Mouse (Mus musculus): Measurements from ENCODE around the gene Neurl1b. TPM values are rescaled to one million over a fixed set of nuclear protein-coding genes. Genes with fewer than 3 reads are reported as not detected.

Neurl1b gene
- polyA plus RNA-seq, 1 experiment from 2014 or later: 0.49 TPM

DNA sequence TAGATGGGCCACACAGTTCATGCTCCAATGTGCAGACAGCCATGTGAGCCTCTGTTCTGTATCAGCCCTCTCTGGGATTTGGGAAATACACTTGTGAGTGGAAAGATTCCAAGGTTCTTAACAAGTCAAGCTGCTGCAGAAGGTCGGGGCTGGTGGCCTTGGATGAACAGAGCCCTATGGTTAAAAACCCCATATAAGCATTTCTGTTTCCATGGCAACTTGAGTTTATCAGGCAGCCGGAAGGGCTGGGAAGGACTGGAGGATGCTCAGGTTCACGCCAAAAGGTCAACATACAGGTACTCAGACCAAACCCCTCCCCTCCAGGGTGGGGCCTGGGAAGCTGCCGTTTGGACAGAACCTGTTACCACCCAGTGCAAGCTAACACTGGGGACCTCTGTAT, 49.4 kb downstream of the Neurl1b start:
- H3K9me3 ChIP-seq: no peaks in the 10 kb centered on the region
- H3K4me3 ChIP-seq: no peak overlapping the region
- WGBS: 47% methylated on average over 4 of the region's 4 CpGs
- no peak overlapping the region for H3K4me2 ChIP-seq
- no peak for ATAC-seq (ENCODE audit: low read depth)
- H3K9ac ChIP-seq: no peak overlapping the region
- H3K4me1 ChIP-seq (replicated peaks): no peaks in the 10 kb centered on the region; the same call in 1 of the 2 replicates
- peaks cover 10% of the 10 kb centered on the region for H3K27me3 ChIP-seq
- no peak overlapping the region for H3K27ac ChIP-seq (replicated peaks)
- no peaks in the 10 kb centered on the region for H3K36me3 ChIP-seq

DNA sequence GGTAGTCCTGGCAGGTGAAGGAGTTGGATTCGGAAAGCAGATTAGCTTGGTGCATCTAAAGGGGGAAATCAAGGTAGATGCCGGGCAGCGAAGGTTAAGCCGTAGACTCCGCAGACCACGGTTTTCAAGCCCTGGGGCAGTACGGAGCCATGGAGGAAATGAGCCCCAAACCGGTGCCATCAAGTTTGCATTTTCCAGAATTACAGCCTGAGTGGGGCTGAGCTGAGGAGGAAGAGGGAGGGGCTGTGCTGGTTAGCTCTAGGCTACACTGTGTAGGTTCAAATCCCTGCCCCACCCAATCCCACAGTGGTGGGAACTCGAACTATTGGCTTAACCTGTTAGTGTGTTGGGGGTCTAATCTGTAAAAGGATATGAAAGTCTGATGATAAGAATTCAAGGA, 49.9 kb downstream of the Neurl1b start:
- Histone ChIP-seq H3K4me2 (no peak overlapping the region), H3K27ac (replicated peaks) (no peak overlapping the region), H3K4me1 (replicated peaks) (no peaks in the 10 kb centered on the region; the same call in 1 of the 2 replicates), H3K36me3 (no peaks in the 10 kb centered on the region), H3K9ac (no peak overlapping the region), H3K9me3 (no peaks in the 10 kb centered on the region), H3K27me3 (peaks cover 10% of the 10 kb centered on the region), H3K4me3 (no peak overlapping the region)
- 81% methylated on average over 9 of the region's 9 CpGs for WGBS
- ATAC-seq (ENCODE audit: low read depth): no peak

DNA sequence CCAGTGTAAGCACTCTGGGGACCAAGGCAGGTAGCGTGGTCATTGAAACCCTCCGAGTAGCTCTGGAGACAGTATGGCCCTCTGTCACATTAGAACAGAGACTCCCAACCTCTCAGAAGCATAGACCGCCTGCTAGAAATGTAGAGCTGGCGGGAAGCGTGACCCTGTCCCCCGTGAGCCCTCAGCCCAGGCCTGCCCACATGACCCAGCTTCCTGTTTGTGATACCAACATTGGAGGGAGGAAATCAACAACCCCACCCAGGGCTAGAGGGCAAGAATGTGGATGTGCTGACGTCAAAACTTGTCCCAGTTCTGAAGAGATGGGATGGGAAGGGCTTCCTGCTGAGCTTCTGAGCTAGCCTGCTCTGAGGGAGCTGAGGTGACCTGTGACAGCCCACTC, 50.3 kb downstream of the Neurl1b start:
- Histone ChIP-seq H3K4me1 (replicated peaks) (no peaks in the 10 kb centered on the region; the same call in 1 of the 2 replicates), H3K27ac (replicated peaks) (no peak overlapping the region), H3K27me3 (peaks cover 10% of the 10 kb centered on the region), H3K4me2 (no peak overlapping the region), H3K4me3 (no peak overlapping the region), H3K9ac (no peak overlapping the region), H3K36me3 (no peaks in the 10 kb centered on the region), H3K9me3 (no peaks in the 10 kb centered on the region)
- no peak for ATAC-seq (ENCODE audit: low read depth)
- 73% methylated on average over 7 of the region's 7 CpGs for WGBS

DNA sequence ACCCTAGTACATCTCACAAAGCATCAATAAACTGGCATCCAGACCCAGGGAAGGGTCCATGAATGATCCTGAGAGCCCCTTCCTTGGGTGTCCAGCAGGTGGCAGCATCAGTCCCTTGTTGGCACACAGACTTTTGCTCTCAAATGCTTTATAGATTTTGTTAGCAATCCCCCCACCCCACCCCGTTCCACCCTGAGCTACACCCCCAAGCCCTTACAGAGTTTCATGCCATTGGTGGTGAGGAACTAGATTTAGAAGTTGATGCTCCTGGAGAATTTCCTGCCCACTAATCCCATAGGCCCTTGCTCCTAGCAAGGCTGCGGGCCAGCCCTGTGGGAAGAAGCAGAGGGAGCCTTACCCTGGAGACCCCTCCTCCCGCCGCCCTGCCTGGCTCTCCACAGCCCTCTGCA, 52.1 kb downstream of the Neurl1b start:
- peak overlapping the region; percentile 17 for H3K4me2 ChIP-seq
- H3K4me1 ChIP-seq (replicated peaks): no peaks in the 10 kb centered on the region; the same call in 1 of the 2 replicates
- H3K9me3 ChIP-seq: no peaks in the 10 kb centered on the region
- H3K9ac ChIP-seq: 0 out of 2 replicates have a peak overlapping the region, but pooled peaks have one; percentile 10
- no peak overlapping the region for H3K4me3 ChIP-seq
- 7% methylated on average over 4 of the region's 4 CpGs for WGBS
- peak; percentile 37; the same call in 1 of the 2 replicates for ATAC-seq (ENCODE audit: low read depth)
- H3K27ac ChIP-seq (replicated peaks): no peak overlapping the region
- H3K27me3 ChIP-seq: peaks cover 6% of the 10 kb centered on the region
- H3K36me3 ChIP-seq: no peaks in the 10 kb centered on the region

DNA sequence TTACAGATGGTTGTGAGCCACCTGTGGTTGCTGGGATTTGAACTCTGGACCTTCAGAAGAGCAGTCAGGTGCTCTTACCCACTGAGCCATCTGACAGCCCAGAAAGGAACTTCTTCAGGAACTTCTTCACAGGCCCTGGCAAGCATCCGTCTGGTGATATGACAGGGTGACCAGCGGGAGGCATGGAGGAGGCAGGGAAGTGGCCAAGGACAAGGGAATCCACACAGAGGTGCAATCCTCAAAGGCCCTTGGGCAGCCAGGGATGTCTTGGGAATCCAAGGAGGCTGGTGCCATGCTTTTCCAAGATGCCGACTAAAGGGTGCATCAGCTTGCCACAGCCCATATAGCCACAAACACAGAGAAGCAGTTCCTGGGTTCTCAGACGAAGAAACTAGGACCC, 53.0 kb downstream of the Neurl1b start:
- H3K27me3 ChIP-seq: peaks cover 6% of the 10 kb centered on the region
- no peak for ATAC-seq (ENCODE audit: low read depth)
- no peak overlapping the region for H3K9ac ChIP-seq
- no peaks in the 10 kb centered on the region; the same call in 1 of the 2 replicates for H3K4me1 ChIP-seq (replicated peaks)
- no peaks in the 10 kb centered on the region for H3K36me3 ChIP-seq
- WGBS: 81% methylated on average over 4 of the region's 4 CpGs
- H3K4me3 ChIP-seq: no peak overlapping the region
- no peaks in the 10 kb centered on the region for H3K9me3 ChIP-seq
- H3K27ac ChIP-seq (replicated peaks): no peak overlapping the region
- no peak overlapping the region for H3K4me2 ChIP-seq

DNA sequence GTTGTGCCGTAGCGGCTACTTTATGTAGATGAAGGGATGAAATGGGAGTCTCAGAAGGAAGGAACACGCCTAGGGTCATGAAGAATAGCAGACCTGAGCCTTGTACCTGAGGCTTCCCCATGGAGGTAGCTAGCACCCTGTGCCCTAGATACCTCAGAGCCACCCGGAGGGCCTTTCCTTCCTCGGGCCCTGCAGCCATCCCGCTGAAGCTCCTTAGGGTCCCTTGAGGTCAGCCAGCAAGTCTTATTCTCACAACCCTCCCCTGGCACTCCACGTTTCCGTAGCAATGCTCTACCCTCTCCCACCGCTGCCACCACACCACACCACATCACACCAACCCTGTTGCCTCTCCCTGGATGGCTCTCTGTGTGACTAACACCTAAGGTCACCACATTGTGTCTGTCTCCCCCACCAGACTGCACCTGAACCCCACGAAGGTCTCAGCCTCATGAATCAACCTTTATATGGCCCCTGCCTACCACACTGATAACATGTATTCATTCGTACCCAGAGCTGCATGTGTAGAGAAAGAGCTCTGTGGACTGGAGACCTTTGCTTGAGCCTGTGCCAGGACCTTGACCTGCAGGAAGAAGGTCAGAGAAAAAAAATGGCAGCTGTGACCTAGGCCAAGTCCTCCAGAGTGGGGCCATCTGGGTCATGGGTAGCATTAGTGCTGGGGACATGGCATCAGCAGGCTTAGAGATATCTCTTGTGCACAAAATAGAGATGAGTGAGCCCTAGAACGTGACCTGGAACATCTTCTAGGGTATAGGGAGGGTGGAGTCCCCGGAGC, 53.7 kb downstream of the Neurl1b start:
- WGBS: 82% methylated on average over 13 of the region's 13 CpGs
- peaks cover 3% of the 10 kb centered on the region for H3K27me3 ChIP-seq
- no peak overlapping the region for H3K4me3 ChIP-seq
- no peak overlapping the region for H3K27ac ChIP-seq (replicated peaks)
- ATAC-seq (ENCODE audit: low read depth): no peak
- no peaks in the 10 kb centered on the region; the same call in 1 of the 2 replicates for H3K4me1 ChIP-seq (replicated peaks)
- no peak overlapping the region for H3K4me2 ChIP-seq
- H3K36me3 ChIP-seq: no peaks in the 10 kb centered on the region
- H3K9ac ChIP-seq: no peak overlapping the region
- H3K9me3 ChIP-seq: no peaks in the 10 kb centered on the region

DNA sequence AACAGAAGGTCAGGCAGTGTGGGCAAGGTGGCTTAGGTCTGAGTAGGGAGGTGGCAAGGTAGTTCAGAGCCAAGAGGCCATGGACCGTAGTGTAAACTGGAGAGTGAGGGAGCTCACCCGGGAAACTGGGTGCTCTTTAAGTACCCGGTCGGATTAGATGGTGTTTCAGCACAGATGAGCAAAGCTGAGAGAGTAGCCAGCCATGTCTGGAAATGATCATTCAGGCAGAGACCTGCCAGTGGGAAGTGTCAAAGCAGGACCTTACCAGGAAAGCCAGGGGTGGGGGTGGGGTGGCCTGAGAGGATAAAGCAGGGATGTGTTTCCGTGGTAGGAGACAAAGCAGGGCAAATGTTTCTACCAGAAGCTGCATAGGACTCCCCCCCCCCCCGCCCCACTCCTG, 62.2 kb downstream of the Neurl1b start:
- Histone ChIP-seq H3K4me1 (replicated peaks) (no peaks in the 10 kb centered on the region), H3K27ac (replicated peaks) (no peak overlapping the region), H3K9me3 (no peaks in the 10 kb centered on the region), H3K9ac (no peak overlapping the region), H3K4me2 (no peak overlapping the region), H3K27me3 (no peaks in the 10 kb centered on the region), H3K36me3 (no peaks in the 10 kb centered on the region), H3K4me3 (no peak overlapping the region)
- no peak for ATAC-seq (ENCODE audit: low read depth)
- 72% methylated on average over 6 of the region's 6 CpGs for WGBS

DNA sequence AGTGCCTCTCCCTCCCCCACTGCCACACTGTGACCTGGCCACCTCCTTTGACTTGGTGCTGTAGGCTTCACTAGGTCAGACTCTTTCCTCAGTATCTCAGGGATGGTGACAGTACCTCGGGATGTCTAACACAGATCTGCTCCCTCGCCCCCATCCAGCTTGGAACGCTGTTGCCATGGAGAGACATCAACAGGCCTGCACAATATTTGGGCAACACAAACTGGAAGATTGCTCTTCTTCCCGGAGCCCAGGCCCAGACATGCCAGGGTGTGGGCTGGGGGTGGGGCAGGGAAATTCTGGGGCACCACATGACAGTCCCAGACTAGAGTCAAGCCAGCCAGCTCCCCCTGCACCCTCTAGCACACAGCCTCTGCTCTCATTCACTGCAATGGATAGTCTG, 64.0 kb downstream of the Neurl1b start:
- no peak for ATAC-seq (ENCODE audit: low read depth)
- no peaks in the 10 kb centered on the region for H3K36me3 ChIP-seq

DNA sequence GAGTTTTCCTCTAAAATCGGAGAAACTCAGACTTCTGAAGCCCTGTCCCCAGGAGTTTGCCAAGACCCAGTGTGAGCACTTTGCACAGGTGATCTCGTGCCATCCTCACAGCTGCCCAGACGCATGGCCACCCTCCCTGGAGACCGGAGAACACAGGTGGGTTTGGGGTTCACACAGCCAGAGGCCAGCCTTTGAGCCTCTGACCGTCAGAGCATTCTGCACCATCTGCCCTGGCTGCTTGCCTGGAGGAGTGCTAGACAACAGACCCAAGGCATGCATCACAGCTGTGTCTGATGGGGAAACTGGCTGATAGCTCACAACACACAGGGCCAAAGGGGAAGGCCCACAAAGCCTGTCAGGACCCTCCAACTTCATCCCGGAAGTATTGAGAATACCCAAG, 65.0 kb downstream of the Neurl1b start:
- no peak overlapping the region for H3K4me3 ChIP-seq
- H3K9me3 ChIP-seq: no peaks in the 10 kb centered on the region
- WGBS: 78% methylated on average over 6 of the region's 6 CpGs
- H3K4me1 ChIP-seq (replicated peaks): no peaks in the 10 kb centered on the region
- no peak overlapping the region for H3K4me2 ChIP-seq
- ATAC-seq (ENCODE audit: low read depth): no peak
- H3K27me3 ChIP-seq: no peaks in the 10 kb centered on the region
- H3K9ac ChIP-seq: no peak overlapping the region
- no peaks in the 10 kb centered on the region for H3K36me3 ChIP-seq
- no peak overlapping the region for H3K27ac ChIP-seq (replicated peaks)

More for the DNA sequence above, 64.0 kb downstream of the Neurl1b start:
- Histone ChIP-seq H3K4me1 (replicated peaks) (no peaks in the 10 kb centered on the region), H3K27me3 (no peaks in the 10 kb centered on the region), H3K4me2 (no peak overlapping the region), H3K9me3 (no peaks in the 10 kb centered on the region), H3K27ac (replicated peaks) (no peak overlapping the region), H3K9ac (no peak overlapping the region), H3K4me3 (no peak overlapping the region)
- WGBS: 76% methylated on average over 4 of the region's 4 CpGs

DNA sequence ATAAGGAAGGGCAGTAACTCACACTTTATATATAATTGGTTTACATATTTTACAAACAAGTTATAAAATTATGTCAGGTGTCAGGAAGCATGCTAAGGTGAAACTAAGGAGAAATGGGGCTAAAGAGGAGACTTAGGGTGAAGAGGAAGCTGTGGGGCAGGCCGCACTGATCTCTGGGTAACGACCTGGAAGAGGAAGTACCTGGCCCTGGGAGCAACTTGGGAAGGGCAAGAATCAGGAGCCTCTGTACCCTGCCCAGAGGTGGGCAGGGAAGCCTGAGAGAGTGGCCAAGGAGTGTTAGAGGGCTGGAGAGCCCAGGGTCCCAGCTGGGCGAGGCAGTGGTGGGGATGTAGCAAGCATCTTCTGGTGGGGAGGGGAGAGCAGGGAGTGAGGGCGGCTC, 66.3 kb downstream of the Neurl1b start:
- WGBS: 71% methylated on average over 4 of the region's 4 CpGs
- H3K9ac ChIP-seq: no peak overlapping the region

DNA sequence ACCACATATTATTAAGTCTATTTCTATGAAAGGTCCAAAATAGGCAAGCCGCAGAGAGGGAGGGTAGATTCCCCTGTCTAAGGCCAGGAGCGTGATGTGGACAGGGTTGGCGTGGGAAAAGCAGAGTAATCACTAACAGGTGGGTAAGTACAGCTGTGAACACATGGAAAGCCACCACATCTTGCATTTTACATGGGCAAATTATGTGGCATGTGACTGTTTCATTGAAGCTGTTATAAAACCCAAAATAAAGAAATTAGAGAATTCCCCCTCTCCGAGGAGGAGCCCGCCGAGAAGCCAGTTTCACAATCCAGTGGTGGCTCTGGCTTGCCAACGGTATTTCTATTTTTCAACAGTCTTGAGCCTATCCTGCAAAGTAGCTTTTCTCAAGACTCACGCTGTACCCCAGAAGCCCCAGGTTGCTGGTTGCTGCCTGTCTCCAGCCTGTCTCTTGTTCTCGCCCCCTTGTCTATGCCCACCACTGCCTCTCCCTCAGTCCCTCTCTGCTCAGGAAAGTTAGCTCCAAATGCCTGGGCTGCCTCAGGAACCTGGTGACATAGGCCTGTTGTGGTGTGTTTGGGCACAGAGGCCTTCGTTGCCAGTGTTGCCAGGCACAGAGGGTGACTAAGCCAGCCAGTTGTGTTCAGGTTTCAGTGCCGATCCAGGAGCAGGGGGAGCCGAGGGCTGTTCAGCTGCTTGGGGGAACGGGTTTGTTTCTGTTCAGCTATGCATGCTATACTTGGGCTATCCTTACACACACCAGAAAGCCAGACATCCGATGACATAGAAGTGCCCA, 70.2 kb downstream of the Neurl1b start:
- WGBS: 87% methylated on average over 14 of the region's 14 CpGs
- no peaks in the 10 kb centered on the region for H3K4me1 ChIP-seq (replicated peaks)
- no peak for ATAC-seq (ENCODE audit: low read depth)
- no peak overlapping the region for H3K27ac ChIP-seq (replicated peaks)
- no peaks in the 10 kb centered on the region for H3K36me3 ChIP-seq
- no peaks in the 10 kb centered on the region for H3K9me3 ChIP-seq
- H3K4me3 ChIP-seq: no peak overlapping the region
- H3K9ac ChIP-seq: no peak overlapping the region
- no peaks in the 10 kb centered on the region for H3K27me3 ChIP-seq
- H3K4me2 ChIP-seq: no peak overlapping the region

More for the DNA sequence above, 66.3 kb downstream of the Neurl1b start:
- Histone ChIP-seq H3K4me2 (no peak overlapping the region), H3K36me3 (no peaks in the 10 kb centered on the region), H3K4me3 (no peak overlapping the region), H3K4me1 (replicated peaks) (no peaks in the 10 kb centered on the region), H3K27me3 (no peaks in the 10 kb centered on the region), H3K9me3 (no peaks in the 10 kb centered on the region), H3K27ac (replicated peaks) (no peak overlapping the region)
- ATAC-seq (ENCODE audit: low read depth): no peak

DNA sequence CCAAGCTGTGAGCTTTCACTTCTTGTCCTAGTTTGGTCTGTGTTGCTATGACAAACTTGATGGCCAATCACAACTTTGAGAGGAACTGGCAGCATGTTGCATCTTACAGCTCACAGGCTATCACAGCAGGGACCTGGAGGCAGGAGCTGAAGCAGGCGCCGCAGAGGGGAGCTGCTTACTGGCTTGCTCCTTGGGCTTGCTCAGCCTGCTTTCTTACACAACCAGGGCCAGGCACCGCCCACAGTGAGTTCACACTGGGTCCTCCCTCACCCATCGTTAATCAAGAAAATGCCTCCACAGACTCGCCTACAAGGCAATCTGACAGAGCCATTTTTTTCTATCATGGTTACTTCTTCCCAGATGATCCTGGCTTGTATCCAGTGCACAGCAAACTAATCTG, 72.6 kb downstream of the Neurl1b start:
- 66% methylated on average over 5 of the region's 5 CpGs for WGBS
- H3K9ac ChIP-seq: no peak overlapping the region
- no peak for ATAC-seq (ENCODE audit: low read depth)

More for the DNA sequence above, 72.6 kb downstream of the Neurl1b start:
- Histone ChIP-seq H3K27ac (replicated peaks) (no peak overlapping the region), H3K4me1 (replicated peaks) (no peaks in the 10 kb centered on the region), H3K4me2 (no peak overlapping the region), H3K36me3 (no peaks in the 10 kb centered on the region), H3K27me3 (no peaks in the 10 kb centered on the region), H3K9me3 (no peaks in the 10 kb centered on the region), H3K4me3 (no peak overlapping the region)
